ENCODE assay signal across 8 mouse cellular contexts in genomic region chr3:41565410-41565823, GRCm38 (mm10). TPM values are rescaled to one million over a fixed set of nuclear protein-coding genes. Genes with fewer than 3 reads are reported as not detected.
A peak's percentile ranks its signal among the peaks of the same experiment; 100 is the strongest.
DNase-seq lines count a peak whose midpoint lies in the region; ATAC-seq and TF ChIP-seq lines count a peak whose summit lies in the region.

No protein-coding gene starts in this region.

- H3K27me3 ChIP-seq in ES-Bruce4 (ENCODE audit: control insufficient read depth, insufficient read depth, low read length, poor library complexity, severe bottlenecking): no peaks in the 10 kb centered on the region
- H3K27me3 ChIP-seq in forebrain, embryonic 16.5 days (replicated peaks; ENCODE audit: control insufficient read depth, insufficient read depth, low read length): no peaks in the 10 kb centered on the region
- no peaks in the 10 kb centered on the region for H3K27me3 ChIP-seq in lung, embryonic 14.5 days (ENCODE audit: insufficient read depth, low read length)

- ATAC-seq in forebrain, embryonic 16.5 days: peak; percentile 73
- ATAC-seq in lung, embryonic 14.5 days (ENCODE audit: insufficient read depth): peak; percentile 55

- no peak for TF ChIP-seq EP300 in ES-Bruce4 (IDR thresholded peaks at IDR 0.05; ENCODE audit: insufficient read depth, low read depth, low read length)

- DNase-seq in cerebellum, adult 11-12 months: peak; percentile 86
- DNase-seq in heart, postnatal 36 days: peak; percentile 85 to 88
- peak; percentile 81 to 86 for DNase-seq in layer of hippocampus, adult 8-10 months (ENCODE audit: low spot score in 2 of 2)
- DNase-seq in lung, embryonic 14.5 days: peak; percentile 83
- peak; percentile 66 to 67 for DNase-seq in thymus, adult 18-20 months

- peak overlapping the region; percentile 5; the same call in 1 of the 2 replicates for H3K27ac ChIP-seq in ES-Bruce4 (ENCODE audit: insufficient read depth, low read length)
- peak overlapping the region; percentile 98 for H3K27ac ChIP-seq in forebrain, embryonic 16.5 days (ENCODE audit: low read length)
- peak overlapping the region; percentile 93 for H3K27ac ChIP-seq in lung, embryonic 14.5 days (ENCODE audit: low read depth)
- H3K27ac ChIP-seq in olfactory bulb, adult 2 months (ENCODE audit: insufficient read depth, low read depth, low read length): peak overlapping the region; percentile 80

- peak overlapping the region; percentile 93 for H3K9ac ChIP-seq in ES-Bruce4 (ENCODE audit: low read depth, poor library complexity, severe bottlenecking)
- H3K9ac ChIP-seq in forebrain, embryonic 16.5 days (replicated peaks; ENCODE audit: low read depth, low read length): peak overlapping the region; percentile 94
- peak overlapping the region; percentile 79 for H3K9ac ChIP-seq in lung, embryonic 14.5 days

- peak overlapping the region; percentile 64 for H3K4me3 ChIP-seq in ES-Bruce4 (ENCODE audit: low read depth, low read length)
- H3K4me3 ChIP-seq in forebrain, embryonic 16.5 days (replicated peaks; ENCODE audit: low read length): peak overlapping the region; percentile 84
- peak overlapping the region; percentile 70 for H3K4me3 ChIP-seq in lung, embryonic 14.5 days (ENCODE audit: low read depth, low read length)
- H3K4me3 ChIP-seq in olfactory bulb, adult 2 months (ENCODE audit: insufficient read depth, low read depth, low read length): peak overlapping the region; percentile 94

- peak overlapping the region; percentile 77 for H3K4me2 ChIP-seq in forebrain, embryonic 16.5 days (ENCODE audit: low read length)
- peak overlapping the region; percentile 97 for H3K4me2 ChIP-seq in lung, embryonic 14.5 days

- peaks cover 6% of the 10 kb centered on the region for H3K4me1 ChIP-seq in ES-Bruce4 (ENCODE audit: control insufficient read depth, insufficient read depth, low read length)
- peaks cover 11% of the 10 kb centered on the region for H3K4me1 ChIP-seq in forebrain, embryonic 16.5 days (replicated peaks; ENCODE audit: control insufficient read depth, insufficient read depth, low read length)
- no peaks in the 10 kb centered on the region for H3K4me1 ChIP-seq in lung, embryonic 14.5 days (ENCODE audit: insufficient read depth)
- peaks cover 3% of the 10 kb centered on the region for H3K4me1 ChIP-seq in olfactory bulb, adult 2 months (ENCODE audit: control insufficient read depth, insufficient read depth, low read length)

- no peak for TF ChIP-seq POLR2A in ES-Bruce4 (IDR thresholded peaks at IDR 0.05; ENCODE audit: insufficient read depth, low read length)
- peak; percentile 55 for TF ChIP-seq POLR2A in olfactory bulb, adult 2 months (IDR thresholded peaks at IDR 0.05; ENCODE audit: insufficient read depth, low read depth, low read length)

- TF ChIP-seq CTCF in ES-Bruce4 (IDR thresholded peaks at IDR 0.05; ENCODE audit: low read depth, low read length): no peak
- TF ChIP-seq CTCF in lung, embryonic 14.5 days (IDR thresholded peaks at IDR 0.05; ENCODE audit: low read depth): no peak
- TF ChIP-seq CTCF in olfactory bulb, adult 2 months (IDR thresholded peaks at IDR 0.05; ENCODE audit: insufficient read depth, low read depth, low read length): no peak

- intact Hi-C loops in heart, postnatal 36 days (cut with DNase I): loop anchor here (2.0 to 5.0 kb wide), 3 partner anchors 177 to 483 kb away; partner anchors contain the start of genes D3Ertd751e, Pgrmc2 and Sclt1

- peaks cover 51% of the 10 kb centered on the region for H3K36me3 ChIP-seq in ES-Bruce4 (ENCODE audit: control insufficient read depth, insufficient read depth, low read length, poor library complexity, severe bottlenecking)
- no peaks in the 10 kb centered on the region for H3K36me3 ChIP-seq in forebrain, embryonic 16.5 days (ENCODE audit: control insufficient read depth, insufficient read depth)
- no peaks in the 10 kb centered on the region for H3K36me3 ChIP-seq in lung, embryonic 14.5 days (ENCODE audit: insufficient read depth)

- no peaks in the 10 kb centered on the region for H3K9me3 ChIP-seq in ES-Bruce4 (replicated peaks; ENCODE audit: control insufficient read depth, insufficient read depth, low read length, poor library complexity, severe bottlenecking)
- no peaks in the 10 kb centered on the region for H3K9me3 ChIP-seq in forebrain, embryonic 16.5 days (ENCODE audit: control insufficient read depth, low read length)
- H3K9me3 ChIP-seq in lung, embryonic 14.5 days (ENCODE audit: low read depth, low read length): no peaks in the 10 kb centered on the region

- WGBS in forebrain, embryonic 16.5 days: under 1% methylated on average over 42 of the region's 61 CpGs
- 0% methylated on average over 48 of the region's 61 CpGs for WGBS in lung, embryonic 14.5 days
- under 1% methylated on average over 53 of the region's 61 CpGs for WGBS in olfactory bulb, adult 2 months

RNA-seq across cellular contexts. Expression of gene Jade1, which starts 9.9 kb away (rescaled TPM):
- polyA plus RNA-seq in ES-Bruce4 (2011; ENCODE audit: insufficient read depth, insufficient read length, low read depth, missing spikeins): 179 and 201 TPM in 2 replicates
- 20.7 and 23.6 TPM in 2 replicates for polyA plus RNA-seq in forebrain, embryonic 16.5 days (2015; fragmentation: Nextera tagmentation; extraction: Ambion mirVana)
- 10 to 100 TPM; 30.2 to 41.1 TPM for total RNA-seq in heart, postnatal 36 days (2021)
- total RNA-seq in layer of hippocampus, adult 8-10 months (2022): 10 to 100 TPM; 32.3 to 41.8 (median 37.1) TPM
- polyA plus RNA-seq in lung, embryonic 14.5 days (2014; fragmentation: Nextera tagmentation; extraction: Ambion mirVana): 10.3 and 10.5 TPM in 2 replicates
- polyA plus RNA-seq in olfactory bulb, adult 2 months (2012; ENCODE audit: insufficient read depth, insufficient read length, low replicate concordance, missing spikeins): not detected in 2 replicates

Comparison
In these comparisons a context has a peak if more than half of its experiments do, and no peak if none do; other contexts are left out.
1. Peak in every context shown above with its lines: DNase-seq, ATAC-seq, H3K4me3 ChIP-seq and H3K27ac ChIP-seq.
2. H3K27ac ChIP-seq: peak in every context shown above with its lines; median percentile 98 in forebrain, embryonic 16.5 days; 93 in lung, embryonic 14.5 days; 80 in olfactory bulb, adult 2 months; 5 in ES-Bruce4.